ENCODE assay signal across 21 mouse cellular contexts in the genomic region with DNA sequence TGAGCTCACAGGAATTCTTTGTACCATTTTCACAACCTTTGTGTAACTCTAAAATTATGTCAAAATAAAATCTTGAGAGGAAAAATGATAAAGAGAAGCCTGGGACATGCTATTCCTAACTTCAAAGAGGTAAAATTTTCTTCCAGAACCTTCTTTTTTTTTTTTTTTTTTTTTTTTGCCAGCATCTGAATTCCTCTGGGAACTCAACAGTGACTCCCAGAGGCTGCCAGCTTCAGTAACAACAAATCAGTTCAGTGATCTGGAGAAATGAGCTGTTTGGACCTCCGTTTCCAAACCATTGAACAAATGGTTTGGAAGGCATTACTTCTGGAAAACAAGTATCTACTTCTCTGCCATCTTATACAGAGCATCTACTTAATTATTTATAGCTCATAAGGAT.
DNase-seq lines count a peak whose midpoint lies in the region; ATAC-seq and TF ChIP-seq lines count a peak whose summit lies in the region.
"Had no signal": no experiment of that assay in that cellular context is flagged by ENCODE, and none has a peak within 500 bp of the region (broad histone marks: within the 10 kb centered on the region; RNA-seq: fewer than 3 reads in every experiment).

No protein-coding gene starts in this region.

- no peak overlapping the region for H3K4me2 ChIP-seq in kidney, embryonic 14.5 days (replicated peaks; ENCODE audit: low read depth, low read length)
- no peak overlapping the region for H3K4me2 ChIP-seq in lung, postnatal 0 days (replicated peaks; ENCODE audit: low read depth, low read length)
- H3K4me2 ChIP-seq: embryonic facial prominence, embryonic 15.5 days; heart, embryonic 11.5 days; hindbrain, embryonic 13.5 days; lung, embryonic 14.5 days; neural tube, embryonic 12.5 days had no signal

- H3K9me3 ChIP-seq in kidney, embryonic 14.5 days (ENCODE audit: control insufficient read depth, low read length): no peaks in the 10 kb centered on the region
- H3K9me3 ChIP-seq in lung, postnatal 0 days (ENCODE audit: low read length): no peaks in the 10 kb centered on the region
- no peaks in the 10 kb centered on the region for H3K9me3 ChIP-seq in MEL (replicated peaks; ENCODE audit: insufficient read depth, low read length)
- H3K9me3 ChIP-seq: embryonic facial prominence, embryonic 15.5 days; forebrain, embryonic 10.5 days; hindbrain, embryonic 13.5 days; megakaryocyte, embryonic 14.5 days; neural tube, embryonic 12.5 days had no signal

- no peak for TF ChIP-seq POLR2A in lung, adult 2 months (IDR thresholded peaks at IDR 0.05; ENCODE audit: borderline replicate concordance, extremely low read depth, low read depth, low read length)
- no peak for TF ChIP-seq POLR2A in MEL (IDR thresholded peaks at IDR 0.05; ENCODE audit: control insufficient read depth in 1 of 2, insufficient read depth in 1 of 2, low read depth in 1 of 2, low read length in 2 of 2, poor library complexity in 1 of 2)

- ATAC-seq in kidney, embryonic 14.5 days (ENCODE audit: low FRiP score, low TSS enrichment): no peak
- ATAC-seq in lung, postnatal 0 days: no peak
- ATAC-seq: activated CD4-positive, CD25-positive, alpha-beta regulatory T cell, adult 4 months had no signal

- TF ChIP-seq EP300 in lung, postnatal 0 days (IDR thresholded peaks at IDR 0.05): no peak
- TF ChIP-seq EP300 in MEL (IDR thresholded peaks at IDR 0.05; ENCODE audit: low read depth in 1 of 2, low read length in 2 of 2): no peak

- peak; percentile 46 for TF ChIP-seq CTCF in lung, postnatal 0 days (IDR thresholded peaks at IDR 0.05)
- TF ChIP-seq CTCF in lung, adult 2 months (IDR thresholded peaks at IDR 0.05; ENCODE audit: insufficient read depth, low read length): no peak
- no peak for TF ChIP-seq CTCF in MEL (IDR thresholded peaks at IDR 0.05 in 2 of 3, conservative IDR thresholded peaks at IDR 0.05 in 1 of 3; ENCODE audit: control insufficient read depth in 1 of 3, insufficient read depth in 1 of 3, low read depth in 2 of 3, low read length in 3 of 3, poor library complexity in 1 of 3, severe bottlenecking in 1 of 3)

- no peak overlapping the region for H3K4me3 ChIP-seq in kidney, embryonic 14.5 days (ENCODE audit: low read length)
- H3K4me3 ChIP-seq in lung, postnatal 0 days (ENCODE audit: low read depth, low read length): no peak overlapping the region
- H3K4me3 ChIP-seq in lung, adult 2 months (replicated peaks; ENCODE audit: extremely low read depth, low read depth, low read length): no peak overlapping the region
- no peak overlapping the region for H3K4me3 ChIP-seq in MEL (ENCODE audit: control insufficient read depth in 1 of 2, insufficient read depth in 1 of 2, low read depth in 2 of 2, low read length in 2 of 2)
- H3K4me3 ChIP-seq: embryonic facial prominence, embryonic 15.5 days; forebrain, embryonic 10.5 days; hindbrain, embryonic 13.5 days; megakaryocyte, embryonic 14.5 days; neural tube, embryonic 12.5 days had no signal

- H3K4me1 ChIP-seq in kidney, embryonic 14.5 days (ENCODE audit: control insufficient read depth, insufficient read depth, low read length): no peaks in the 10 kb centered on the region
- H3K4me1 ChIP-seq in lung, postnatal 0 days (ENCODE audit: insufficient read depth, low read depth, low read length): no peaks in the 10 kb centered on the region
- no peaks in the 10 kb centered on the region for H3K4me1 ChIP-seq in lung, adult 2 months (ENCODE audit: control insufficient read depth, insufficient read depth, low read length)
- no peaks in the 10 kb centered on the region for H3K4me1 ChIP-seq in MEL (ENCODE audit: control insufficient read depth in 1 of 2, insufficient read depth in 2 of 2, low read length in 2 of 2)
- H3K4me1 ChIP-seq: embryonic facial prominence, embryonic 15.5 days; forebrain, embryonic 10.5 days; hindbrain, embryonic 13.5 days; megakaryocyte, embryonic 14.5 days; neural tube, embryonic 12.5 days had no signal

- WGBS in kidney, embryonic 14.5 days: 39% methylated on average over 1 of the region's 1 CpGs
- WGBS in lung, postnatal 0 days: 42% methylated on average over 1 of the region's 1 CpGs
- 55% methylated on average over 1 of the region's 1 CpGs for WGBS in lung, adult 2 months

- H3K9ac ChIP-seq in kidney, embryonic 14.5 days (ENCODE audit: low read depth, low read length): no peak overlapping the region
- H3K9ac ChIP-seq in lung, postnatal 0 days (replicated peaks; ENCODE audit: low read depth): no peak overlapping the region
- no peak overlapping the region for H3K9ac ChIP-seq in MEL (ENCODE audit: control insufficient read depth, low read depth, low read length, poor library complexity, severe bottlenecking)
- H3K9ac ChIP-seq: embryonic facial prominence, embryonic 15.5 days; hindbrain, embryonic 13.5 days; lung, embryonic 14.5 days; neural tube, embryonic 12.5 days had no signal

- peak; percentile 10 for DNase-seq in kidney, adult 9 months
- DNase-seq in lung, postnatal 0 days (ENCODE audit: low spot score): peak; percentile 31
- no peak for DNase-seq in lung, adult 2 months
- DNase-seq in MEL (ENCODE audit: low read depth, low spot score): no peak
- peak; percentile 13 for DNase-seq in retina, embryonic 14.5 days (ENCODE audit: low spot score)
- DNase-seq in spleen, postnatal 14 days (ENCODE audit: low spot score in 2 of 2): no peak
- DNase-seq: cerebellum, adult 9-10 months; embryo, embryonic 11 days; gastrocnemius, postnatal 36 days; heart, postnatal 14 days; lung, embryonic 14.5 days; right cerebral cortex, postnatal 25 days; thymus, postnatal 14 days had no signal

- no peaks in the 10 kb centered on the region for H3K79me2 ChIP-seq in MEL (ENCODE audit: control insufficient read depth, insufficient read depth, low read length, poor library complexity)

- H3K36me3 ChIP-seq in kidney, embryonic 14.5 days (ENCODE audit: control insufficient read depth, insufficient read depth, low read length): no peaks in the 10 kb centered on the region
- H3K36me3 ChIP-seq in lung, postnatal 0 days (ENCODE audit: insufficient read depth, low read length): no peaks in the 10 kb centered on the region
- no peaks in the 10 kb centered on the region for H3K36me3 ChIP-seq in MEL (ENCODE audit: control insufficient read depth in 1 of 2, insufficient read depth in 2 of 2, low read length in 2 of 2)
- H3K36me3 ChIP-seq: embryonic facial prominence, embryonic 15.5 days; forebrain, embryonic 10.5 days; hindbrain, embryonic 13.5 days; neural tube, embryonic 12.5 days had no signal

- H3K27ac ChIP-seq in kidney, embryonic 14.5 days (ENCODE audit: low read depth, low read length): no peak overlapping the region
- H3K27ac ChIP-seq in lung, postnatal 0 days (ENCODE audit: low read length): no peak overlapping the region
- H3K27ac ChIP-seq in MEL (ENCODE audit: control insufficient read depth, low read depth, low read length): no peak overlapping the region
- H3K27ac ChIP-seq: embryonic facial prominence, embryonic 15.5 days; forebrain, embryonic 10.5 days; hindbrain, embryonic 13.5 days; neural tube, embryonic 12.5 days had no signal

- no peak for TF ChIP-seq RAD21 in MEL (IDR thresholded peaks at IDR 0.05; ENCODE audit: low read depth, low read length)

- no peaks in the 10 kb centered on the region for H3K27me3 ChIP-seq in kidney, embryonic 14.5 days (ENCODE audit: control insufficient read depth, insufficient read depth, low read length)
- no peaks in the 10 kb centered on the region for H3K27me3 ChIP-seq in lung, postnatal 0 days (replicated peaks; ENCODE audit: insufficient read depth, low read length)
- peaks cover 0 to 4% of the 10 kb centered on the region in 2 experiments for H3K27me3 ChIP-seq in MEL (ENCODE audit: control insufficient read depth in 1 of 2, insufficient read depth in 2 of 2, low read length in 2 of 2)
- H3K27me3 ChIP-seq: embryonic facial prominence, embryonic 15.5 days; hindbrain, embryonic 13.5 days; neural tube, embryonic 12.5 days had no signal

TF ChIP-seq in MEL, 35 proteins besides CTCF, POLR2A, EP300 and RAD21:
- TF ChIP-seq ZNF384 (IDR thresholded peaks at IDR 0.05; ENCODE audit: low read depth, low read length) (peak; percentile 44), BHLHE40 (IDR thresholded peaks at IDR 0.05; ENCODE audit: borderline replicate concordance, low read depth, low read length) (no peak), GABPA (IDR thresholded peaks at IDR 0.05; ENCODE audit: low read depth, low read length) (no peak), HCFC1 (IDR thresholded peaks at IDR 0.05; ENCODE audit: low read depth, low read length) (no peak), POLR2AphosphoS5 (IDR thresholded peaks at IDR 0.05; ENCODE audit: borderline replicate concordance, low read depth, low read length) (no peak)
TF ChIP-seq in MEL: peak in this region for 1.

Comparison
In these comparisons a context has a peak if more than half of its experiments do, and no peak if none do; other contexts are left out.
1. DNase-seq: peak in kidney, adult 9 months (single experiment), lung, postnatal 0 days (single experiment) and retina, embryonic 14.5 days (single experiment); none in lung, adult 2 months (single experiment), MEL (single experiment) and spleen, postnatal 14 days (0 of 2).